Mouse (Mus musculus): ENCODE measurements around the gene Rbm20.
"Not testable (repeated sequence)": the region's sequence is repeated elsewhere in the genome, so short reads cannot be mapped to it uniquely, and the experiment has no call there.

- not testable (repeated sequence) for TF ChIP-seq POLR2A (IDR thresholded peaks at IDR 0.05; ENCODE audit: low read depth, low read length); CTCF (IDR thresholded peaks at IDR 0.05; ENCODE audit: extremely low read depth, insufficient read depth, insufficient read length, insufficient replicate concordance)
These were observed 20.7 kb upstream of the Rbm20 start for GRCm38 (mm10) chr19:53656443-53656842.
